Mouse (Mus musculus) lung, embryonic 16.5 days (tissue): ENCODE data around the gene Fgd6. TPM values are rescaled to one million over a fixed set of nuclear protein-coding genes. Genes with fewer than 3 reads are reported as not detected.

Experiments
- ATAC-seq: fragments of 200-750 bp; cut with Nextera tagmentation; 2 replicates; pipeline ENCODE4 v1.8.0; 2017; ENCODE audit warnings: low read depth, mild to moderate bottlenecking, moderate library complexity
- H3K27ac ChIP-seq: fragments of 300-500 bp; sonication (generic); 2 replicates; pipeline ENCODE4 v1.5.1; 2014; ENCODE audit warnings: mild to moderate bottlenecking, control low read depth, low read length
- H3K27me3 ChIP-seq: fragments of 300-500 bp; sonication (generic); 2 replicates; pipeline ENCODE4 v1.6.1; 2014; ENCODE audit warnings: low read depth, low read length, mixed read lengths; ENCODE audit not compliant: control insufficient read depth, insufficient read depth
- H3K36me3 ChIP-seq: fragments of 300-500 bp; sonication (generic); 2 replicates; pipeline ENCODE4 v1.6.1; 2014; ENCODE audit warnings: low read length; ENCODE audit not compliant: control insufficient read depth, insufficient read depth
- H3K4me1 ChIP-seq: fragments of 300-500 bp; sonication (generic); replicated peaks from 2 replicates; pipeline ENCODE4 v1.6.1; 2014; ENCODE audit warnings: low read length, mixed read lengths; ENCODE audit not compliant: control insufficient read depth, insufficient read depth
- H3K4me2 ChIP-seq: fragments of 300-500 bp; sonication (generic); 2 replicates; pipeline ENCODE4 v1.6.1; 2014; ENCODE audit warnings: low read depth, low read length, control low read depth
- H3K4me3 ChIP-seq: fragments of 300-500 bp; sonication (generic); 2 replicates; pipeline ENCODE4 v1.5.1; 2014; ENCODE audit warnings: mild to moderate bottlenecking, low read length, control low read depth
- H3K9ac ChIP-seq: fragments of 300-500 bp; sonication (generic); 2 replicates; pipeline ENCODE4 v1.6.1; 2014; ENCODE audit warnings: low read length, control low read depth
- H3K9me3 ChIP-seq: fragments of 300-500 bp; sonication (generic); 2 replicates; pipeline ENCODE4 v1.6.1; 2016; ENCODE audit warnings: low read length; ENCODE audit not compliant: control insufficient read depth
- WGBS: fragments of 180-500 bp; shearing (Covaris S2); extraction: QIAGEN DNeasy Blood & Tissue Kit; methylation state at CpG from one replicate; pipeline ENCODE4 v1.1.7; 2014; 5-methylcytosine and 5-hydroxymethylcytosine counted together
- polyA plus RNA-seq: library from polyadenylated mRNA; unstranded; fragments of >200 nt; fragmentation: Nextera tagmentation; extraction: Ambion mirVana; gene quantifications from 2 replicates; pipeline ENCODE4 v1.2.1, GENCODE M21; 2015

Gene Fgd6
- polyA plus RNA-seq, 1 experiment from 2014 or later: 2.9 TPM

GRCm38 (mm10) chr10:94147756-94148531 lies 112.1 kb downstream of the Fgd6 start, which contains the start of gene Nr2c1:
Gene Nr2c1 (plus strand): TSS chr10:94148023.
- H3K9me3 ChIP-seq: no peaks in the 10 kb centered on the region
- under 1% methylated on average over 63 of the region's 64 CpGs for WGBS
- H3K4me2 ChIP-seq: peak within 1 kb of the TSS; percentile 71
- H3K27ac ChIP-seq: peak within 1 kb of the TSS; percentile 96
- peak within 1 kb of the TSS; percentile 89 for H3K4me3 ChIP-seq
- H3K27me3 ChIP-seq: no peaks in the 10 kb centered on the region
- H3K9ac ChIP-seq: peak within 1 kb of the TSS; percentile 95
- ATAC-seq: peak; percentile 91
- H3K36me3 ChIP-seq: no peaks in the 10 kb centered on the region
- peaks cover 17% of the 10 kb centered on the region for H3K4me1 ChIP-seq

- Histone ChIP-seq H3K9ac (no peak overlapping the region), H3K4me1 (peaks cover 13% of the 10 kb centered on the region), H3K27me3 (no peaks in the 10 kb centered on the region), H3K36me3 (no peaks in the 10 kb centered on the region), H3K27ac (no peak overlapping the region), H3K4me3 (no peak overlapping the region), H3K4me2 (no peak overlapping the region), H3K9me3 (no peaks in the 10 kb centered on the region)
- ATAC-seq: no peak
- 48% methylated on average over 4 of the region's 4 CpGs for WGBS
Measured at GRCm38 (mm10) chr10:94151488-94151887, 115.7 kb downstream of the Fgd6 start.

GRCm38 (mm10) chr10:94153841-94154240 lies 118.0 kb downstream of the Fgd6 start:
- Histone ChIP-seq H3K27ac (no peak overlapping the region), H3K27me3 (no peaks in the 10 kb centered on the region), H3K36me3 (peaks cover 4% of the 10 kb centered on the region; the same call in 1 of the 2 replicates), H3K4me2 (no peak overlapping the region), H3K9me3 (no peaks in the 10 kb centered on the region), H3K4me1 (peaks cover 12% of the 10 kb centered on the region), H3K4me3 (no peak overlapping the region), H3K9ac (no peak overlapping the region)
- ATAC-seq: no peak

GRCm38 (mm10) chr10:94158962-94159361 lies 123.2 kb downstream of the Fgd6 start:
- Histone ChIP-seq H3K4me3 (no peak overlapping the region), H3K36me3 (peaks cover 21% of the 10 kb centered on the region), H3K9ac (no peak overlapping the region), H3K9me3 (no peaks in the 10 kb centered on the region), H3K4me2 (no peak overlapping the region), H3K27me3 (no peaks in the 10 kb centered on the region), H3K4me1 (no peaks in the 10 kb centered on the region), H3K27ac (no peak overlapping the region)
- 85% methylated on average over 6 of the region's 6 CpGs for WGBS
- no peak for ATAC-seq

- no peaks in the 10 kb centered on the region for H3K27me3 ChIP-seq
- WGBS: 85% methylated on average over 4 of the region's 4 CpGs
- no peak overlapping the region for H3K4me3 ChIP-seq
- H3K4me2 ChIP-seq: no peak overlapping the region
- H3K9me3 ChIP-seq: no peaks in the 10 kb centered on the region
- H3K9ac ChIP-seq: no peak overlapping the region
- peaks cover 25% of the 10 kb centered on the region for H3K36me3 ChIP-seq
- ATAC-seq: no peak
- H3K27ac ChIP-seq: no peak overlapping the region
- no peaks in the 10 kb centered on the region for H3K4me1 ChIP-seq
Measured at GRCm38 (mm10) chr10:94159406-94159805, 123.6 kb downstream of the Fgd6 start.

- WGBS: 82% methylated on average over 5 of the region's 5 CpGs
- no peak for ATAC-seq
- H3K36me3 ChIP-seq: peaks cover 30% of the 10 kb centered on the region
Measured at GRCm38 (mm10) chr10:94161051-94161765, 125.4 kb downstream of the Fgd6 start.

GRCm38 (mm10) chr10:94162031-94162430 lies 126.2 kb downstream of the Fgd6 start:
- no peak for ATAC-seq
- no peak overlapping the region for H3K27ac ChIP-seq
- H3K27me3 ChIP-seq: no peaks in the 10 kb centered on the region
- no peak overlapping the region for H3K4me2 ChIP-seq
- no peak overlapping the region for H3K9ac ChIP-seq
- no peaks in the 10 kb centered on the region for H3K9me3 ChIP-seq
- WGBS: 91% methylated on average over 7 of the region's 7 CpGs
- peaks cover 34% of the 10 kb centered on the region for H3K36me3 ChIP-seq
- no peak overlapping the region for H3K4me3 ChIP-seq
- no peaks in the 10 kb centered on the region for H3K4me1 ChIP-seq

More at GRCm38 (mm10) chr10:94161051-94161765, 125.4 kb downstream of the Fgd6 start:
- Histone ChIP-seq H3K9me3 (no peaks in the 10 kb centered on the region), H3K4me1 (no peaks in the 10 kb centered on the region), H3K9ac (no peak overlapping the region), H3K4me3 (no peak overlapping the region), H3K4me2 (no peak overlapping the region), H3K27ac (no peak overlapping the region), H3K27me3 (no peaks in the 10 kb centered on the region)

- no peak for ATAC-seq
- H3K9ac ChIP-seq: no peak overlapping the region
- no peak overlapping the region for H3K4me3 ChIP-seq
- no peaks in the 10 kb centered on the region for H3K9me3 ChIP-seq
- no peak overlapping the region for H3K27ac ChIP-seq
- H3K36me3 ChIP-seq: peaks cover 39% of the 10 kb centered on the region
- H3K4me2 ChIP-seq: no peak overlapping the region
- WGBS: 90% methylated on average over 5 of the region's 5 CpGs
- H3K27me3 ChIP-seq: no peaks in the 10 kb centered on the region
- H3K4me1 ChIP-seq: no peaks in the 10 kb centered on the region
Measured at GRCm38 (mm10) chr10:94164104-94164845, 128.5 kb downstream of the Fgd6 start.

- no peaks in the 10 kb centered on the region for H3K9me3 ChIP-seq
- 76% methylated on average over 16 of the region's 16 CpGs for WGBS
- no peak overlapping the region for H3K4me3 ChIP-seq
- no peaks in the 10 kb centered on the region for H3K4me1 ChIP-seq
- H3K27me3 ChIP-seq: no peaks in the 10 kb centered on the region
- no peak overlapping the region for H3K4me2 ChIP-seq
- H3K27ac ChIP-seq: no peak overlapping the region
- peaks cover 44% of the 10 kb centered on the region for H3K36me3 ChIP-seq
- ATAC-seq: no peak
- no peak overlapping the region for H3K9ac ChIP-seq
Measured at GRCm38 (mm10) chr10:94165426-94165825, 129.6 kb downstream of the Fgd6 start.
